Mouse (Mus musculus) neural tube, embryonic 10.5 days (tissue): ENCODE measurements around the gene Rasgrf1.

ENCODE experiments used
- DNase-seq: peaks from one replicate; pipeline ENCODE4 v3.0.0-alpha.2; 2017; ENCODE audit warnings: low spot score; ENCODE audit errors: extremely low spot score

Gene Rasgrf1

DNA sequence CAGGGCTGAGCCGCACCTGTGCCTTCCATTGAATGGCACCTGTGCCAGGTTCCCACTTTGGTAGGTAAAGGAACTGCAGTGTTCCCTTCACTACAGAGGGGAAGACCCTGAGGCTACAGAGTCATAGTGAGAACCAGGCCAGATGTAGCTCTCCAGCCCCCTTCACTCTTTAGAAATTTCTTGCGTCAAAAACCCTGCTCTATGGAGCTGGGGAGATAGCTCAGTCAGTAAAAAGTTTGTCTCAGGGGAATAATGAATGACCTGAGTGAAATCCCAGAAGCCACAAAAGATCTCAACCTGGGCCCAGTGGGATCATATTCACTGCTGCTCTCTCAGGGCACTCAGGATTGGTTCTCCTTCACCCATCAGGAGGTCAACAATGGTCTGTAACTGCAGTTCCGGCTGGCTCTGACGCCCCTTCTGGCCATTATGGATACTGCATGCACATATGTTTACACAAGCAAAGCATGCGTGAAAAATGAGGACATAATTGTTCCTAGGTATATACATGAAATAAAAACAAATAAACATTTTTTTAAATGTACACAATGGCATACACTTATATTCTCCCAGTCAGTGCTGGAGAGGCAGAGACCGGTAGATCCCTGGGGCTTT, 59.2 kb downstream of the Rasgrf1 start:
- DNase-seq: no peak

DNA sequence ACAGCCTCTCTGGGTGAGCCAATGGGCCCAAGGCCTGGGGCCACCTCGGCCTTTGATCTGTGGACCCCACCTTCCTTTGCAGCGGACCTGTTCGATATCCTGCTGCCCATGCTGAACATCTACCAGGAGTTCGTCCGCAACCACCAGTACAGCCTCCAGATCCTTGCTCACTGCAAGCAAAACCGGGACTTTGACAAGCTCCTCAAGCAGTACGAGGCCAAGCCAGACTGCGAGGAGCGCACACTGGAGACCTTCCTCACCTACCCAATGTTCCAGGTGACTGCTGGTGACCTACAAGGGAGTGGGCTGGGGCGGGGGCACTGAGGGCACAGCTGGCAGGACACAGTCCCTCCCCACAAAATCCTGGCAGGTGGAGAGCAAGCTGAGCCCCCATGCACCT, 60.6 kb downstream of the Rasgrf1 start:
- DNase-seq: no peak

DNA sequence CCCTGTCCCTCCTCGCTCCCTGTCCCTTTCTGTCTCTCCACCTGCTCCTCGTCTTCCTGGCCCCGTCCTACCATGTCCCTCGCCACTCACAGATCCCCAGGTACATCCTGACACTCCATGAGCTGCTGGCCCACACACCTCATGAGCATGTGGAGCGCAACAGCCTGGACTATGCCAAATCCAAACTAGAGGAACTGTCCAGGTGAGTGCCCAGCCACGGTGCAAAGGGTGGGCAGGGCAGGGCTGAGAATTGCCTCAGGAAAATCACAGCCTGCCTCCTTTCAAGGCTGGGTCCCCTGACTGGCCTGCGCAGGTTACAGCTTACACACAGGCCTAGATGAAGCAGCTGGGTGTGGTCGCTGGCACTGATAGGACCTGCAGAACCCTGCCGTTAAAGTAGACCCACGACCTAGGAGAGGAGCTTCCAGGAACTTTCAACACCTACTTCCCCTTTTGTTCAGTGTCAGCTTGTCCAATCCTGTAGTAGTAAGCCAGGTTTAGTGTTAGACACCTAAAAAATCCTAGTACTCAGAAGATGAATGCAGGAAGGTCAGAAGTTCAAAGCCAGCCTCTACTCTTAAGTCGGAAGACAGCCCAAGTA, 61.3 kb downstream of the Rasgrf1 start:
- DNase-seq: no peak

DNA sequence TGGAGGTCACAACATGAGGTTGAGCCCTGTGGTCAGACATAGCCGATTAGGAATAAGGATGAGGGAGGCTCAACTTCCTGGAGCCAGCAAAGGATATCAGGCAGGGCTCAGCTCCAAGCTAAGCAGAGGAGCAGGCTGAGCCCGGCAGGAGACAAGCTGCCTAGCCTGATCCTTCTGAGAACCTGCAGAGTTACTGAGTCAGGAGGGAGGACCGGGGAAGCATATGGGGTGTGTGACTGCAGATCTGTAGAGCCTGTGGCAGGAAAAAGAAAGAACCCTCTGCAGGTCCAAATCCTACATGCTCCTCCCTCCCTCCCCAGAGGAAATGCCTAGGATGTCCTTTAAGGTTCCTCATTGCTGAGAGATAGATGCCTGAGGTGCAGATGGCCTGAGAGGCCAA, 62.6 kb downstream of the Rasgrf1 start:
- no peak for DNase-seq

DNA sequence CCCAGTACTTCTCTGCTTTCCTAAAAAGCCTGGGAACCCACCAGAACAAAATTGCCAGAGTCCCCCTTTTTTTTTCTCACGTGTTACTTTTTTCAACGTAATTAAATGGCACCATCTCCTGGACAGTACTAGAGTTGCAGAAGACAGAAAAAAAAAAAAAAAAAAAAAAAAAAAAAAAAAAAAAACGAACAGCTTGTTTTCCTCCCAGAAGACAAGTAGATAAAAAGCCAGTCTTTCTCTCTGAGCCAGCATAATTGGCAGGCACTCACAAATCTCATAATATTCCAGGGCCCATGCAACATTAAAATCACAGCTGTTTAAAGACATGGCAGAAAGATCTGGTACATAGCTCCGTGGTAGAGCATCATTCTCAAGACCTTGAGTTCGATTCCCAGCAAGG, 64.1 kb downstream of the Rasgrf1 start:
- no peak for DNase-seq

DNA sequence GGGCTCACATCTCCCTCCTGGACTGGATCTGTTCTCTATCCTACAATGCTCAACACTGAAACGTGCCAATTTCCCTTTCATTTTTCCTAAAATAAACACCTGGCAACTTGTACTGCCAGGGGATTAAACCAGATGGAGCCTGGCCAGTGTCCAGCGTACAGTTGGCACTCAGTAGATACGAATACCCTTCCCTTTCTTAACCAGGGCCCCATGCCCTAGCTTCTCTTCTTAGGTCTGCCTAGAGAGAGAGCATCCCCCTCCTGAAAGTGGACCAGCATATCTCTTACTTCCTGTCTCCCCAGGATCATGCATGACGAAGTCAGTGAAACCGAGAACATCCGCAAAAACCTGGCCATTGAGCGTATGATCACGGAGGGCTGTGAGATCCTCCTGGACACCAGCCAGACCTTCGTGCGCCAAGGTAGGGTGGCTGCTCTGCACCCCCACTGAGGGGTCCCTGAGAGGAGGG, 64.8 kb downstream of the Rasgrf1 start:
- no peak for DNase-seq

DNA sequence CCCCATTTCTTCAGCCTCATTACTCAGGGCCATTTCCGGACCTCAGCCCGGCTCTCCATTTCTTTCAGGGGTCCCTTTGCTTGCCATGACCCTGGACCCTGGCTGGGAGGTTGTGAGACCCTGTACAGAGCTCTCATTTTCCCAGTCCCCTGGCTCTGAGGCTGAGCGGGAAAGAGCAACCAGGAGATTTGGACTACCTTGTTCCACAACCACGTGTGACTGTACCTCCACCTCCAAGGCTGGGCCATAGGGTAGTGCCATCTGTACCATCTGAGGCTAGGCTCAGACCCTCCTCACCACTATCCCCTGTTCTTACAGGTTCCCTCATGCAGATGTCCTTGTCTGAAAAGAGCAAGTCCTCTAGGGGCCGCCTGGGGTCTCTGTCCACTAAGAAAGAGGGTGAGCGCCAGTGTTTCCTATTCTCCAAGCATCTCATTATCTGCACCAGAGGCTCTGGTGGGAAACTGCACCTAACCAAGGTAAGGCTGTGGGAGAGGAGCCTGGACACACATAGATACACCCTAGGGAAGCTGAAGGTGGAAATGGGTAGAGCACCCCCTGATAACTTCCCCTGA, 66.7 kb downstream of the Rasgrf1 start:
- DNase-seq: no peak

DNA sequence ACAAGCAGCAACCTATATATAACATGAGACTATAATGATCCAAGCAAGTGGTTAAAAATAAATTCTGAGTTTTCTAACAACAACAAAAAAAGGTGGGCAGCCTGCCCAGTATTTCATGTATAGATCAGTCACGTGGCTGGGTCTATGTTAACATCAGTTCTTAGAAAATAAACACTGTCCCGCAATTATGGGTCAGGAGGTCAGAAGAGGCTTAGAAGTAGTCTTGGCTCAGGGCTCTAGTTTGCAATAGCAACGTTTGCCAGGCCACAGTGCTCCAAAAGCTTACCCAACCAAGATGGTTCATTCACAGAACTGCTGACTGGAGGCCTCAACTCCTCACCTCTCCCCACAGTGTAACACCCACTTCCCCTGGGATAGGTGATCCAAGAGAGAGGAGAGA, 69.5 kb downstream of the Rasgrf1 start:
- DNase-seq: no peak

DNA sequence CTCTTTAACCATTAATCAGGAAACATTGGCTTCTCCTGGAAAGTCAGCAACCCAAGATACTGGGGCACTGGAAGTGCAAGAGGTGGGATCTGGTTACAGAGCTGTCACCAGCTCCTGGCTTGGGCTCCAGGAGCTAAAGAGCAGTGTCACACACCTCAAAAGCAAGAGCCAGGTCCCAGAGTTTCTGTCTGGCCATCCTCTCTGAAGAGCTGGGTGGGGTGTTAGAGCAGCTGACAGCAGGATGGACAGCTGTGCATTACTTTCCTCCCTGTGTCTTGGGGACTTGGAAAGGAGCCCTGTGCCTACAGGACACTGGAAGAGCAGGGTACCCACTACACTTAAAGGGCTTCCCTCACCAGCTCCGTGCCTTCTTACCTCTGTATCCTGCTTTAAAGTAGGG, 72.5 kb downstream of the Rasgrf1 start:
- DNase-seq: no peak

DNA sequence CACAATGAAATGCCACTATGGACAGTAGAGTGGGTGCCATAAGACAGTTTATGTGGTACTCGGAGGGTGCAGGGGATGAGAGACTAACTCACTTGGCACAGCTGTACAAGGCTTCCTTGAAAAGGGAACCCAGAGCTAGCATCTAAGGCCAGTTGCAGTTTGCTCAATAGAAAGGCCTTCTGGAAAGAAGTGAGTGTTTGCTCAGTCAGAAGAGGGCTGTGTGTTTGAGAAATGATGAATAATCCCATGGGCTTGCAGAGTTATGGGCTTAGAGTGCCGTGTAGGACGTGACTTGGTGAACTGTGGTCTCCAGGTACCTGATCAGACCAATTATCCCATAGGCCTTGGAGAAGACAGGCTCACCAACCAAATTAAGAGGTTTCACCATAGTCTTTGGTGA, 78.3 kb downstream of the Rasgrf1 start:
- DNase-seq: no peak

DNA sequence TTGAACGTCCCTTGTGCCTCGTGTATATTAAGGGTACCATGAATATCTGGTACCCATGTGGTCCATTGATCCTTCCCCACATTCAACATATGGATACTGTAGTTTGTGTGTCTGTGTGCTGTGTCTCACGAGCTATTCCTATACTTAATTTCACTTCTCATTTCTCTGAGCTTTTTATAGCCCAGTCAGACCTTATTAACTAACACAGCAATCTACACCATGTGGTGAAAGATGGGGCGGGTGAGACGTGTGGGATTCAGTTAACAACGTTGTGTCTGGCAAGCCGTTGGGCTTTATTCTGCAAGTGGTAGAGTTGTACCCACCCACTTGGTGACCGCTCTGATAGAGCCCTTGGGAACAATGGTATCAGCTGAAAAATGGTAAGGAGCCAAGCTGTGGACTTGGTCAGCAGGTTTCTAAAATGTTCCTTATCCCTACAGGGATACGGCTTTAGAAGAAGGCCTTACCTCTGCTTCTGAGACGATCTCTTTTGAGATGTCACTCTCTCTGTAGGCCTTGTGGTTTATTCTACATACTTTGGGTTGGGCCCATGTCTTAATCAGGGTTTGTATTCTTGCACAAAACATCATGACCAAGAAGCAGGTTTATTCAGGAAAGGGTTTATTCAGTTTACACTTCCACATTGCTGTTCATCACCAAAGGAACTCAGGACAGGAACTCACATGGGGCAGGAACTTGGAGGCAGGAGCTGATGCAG, 79.3 kb downstream of the Rasgrf1 start:
- no peak for DNase-seq

DNA sequence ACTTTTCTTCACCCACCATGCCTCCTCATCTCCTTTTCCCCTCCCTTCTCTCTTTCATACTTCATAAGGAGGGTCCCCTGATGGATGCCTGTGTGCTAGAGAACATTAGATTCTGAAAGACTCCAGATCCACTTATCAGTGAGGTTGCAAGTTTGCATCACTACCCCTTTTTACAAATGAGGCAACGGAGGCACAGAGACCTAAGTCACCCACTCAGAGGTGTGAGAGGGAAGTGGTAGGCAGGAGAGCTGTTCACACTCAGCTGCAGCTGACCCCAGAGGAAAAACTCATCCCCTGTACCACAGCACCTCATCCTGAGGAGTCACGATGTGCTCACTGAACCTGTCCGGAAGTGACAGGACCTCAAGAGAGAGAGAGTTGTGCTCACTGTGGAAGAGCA, 96.7 kb downstream of the Rasgrf1 start:
- no peak for DNase-seq

DNA sequence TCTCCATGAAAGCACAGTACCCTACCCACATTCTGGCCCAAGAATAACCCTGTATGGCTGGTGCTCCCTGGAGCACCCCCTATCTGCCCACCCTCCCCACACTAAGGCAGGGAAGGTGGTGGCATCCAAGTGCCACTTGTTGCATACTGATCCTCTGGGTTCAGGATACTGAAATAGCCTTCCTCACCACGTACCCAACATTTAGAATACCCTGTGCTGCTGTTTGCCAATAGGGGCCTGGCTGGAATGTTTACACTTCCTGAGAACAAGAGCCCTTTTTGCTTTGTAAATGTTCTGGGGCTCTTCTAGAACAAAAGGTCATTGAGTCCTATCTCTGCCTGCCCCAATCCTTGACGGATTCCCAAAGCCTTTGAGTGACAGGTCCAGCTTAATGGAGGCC, 97.4 kb downstream of the Rasgrf1 start:
- no peak for DNase-seq

DNA sequence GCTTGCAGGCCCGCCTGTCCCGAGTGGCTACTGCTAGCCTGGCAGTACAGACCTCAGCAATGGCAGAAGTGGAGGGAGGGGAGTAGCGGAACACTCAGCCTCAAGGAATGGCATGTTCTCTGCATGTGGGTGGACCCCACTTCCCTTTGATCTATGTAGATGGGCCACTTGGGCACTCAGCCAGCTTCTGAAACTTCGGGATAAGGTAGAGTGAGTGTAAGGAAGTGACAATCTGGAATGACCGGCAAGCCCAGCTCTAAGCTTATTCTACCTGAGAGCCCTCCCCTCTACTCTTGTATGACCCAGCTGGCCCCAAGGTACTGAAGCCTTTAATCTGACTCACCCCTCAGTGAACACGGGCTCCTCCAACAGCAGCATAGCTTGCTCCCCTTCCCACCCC, 98.4 kb downstream of the Rasgrf1 start:
- no peak for DNase-seq

DNA sequence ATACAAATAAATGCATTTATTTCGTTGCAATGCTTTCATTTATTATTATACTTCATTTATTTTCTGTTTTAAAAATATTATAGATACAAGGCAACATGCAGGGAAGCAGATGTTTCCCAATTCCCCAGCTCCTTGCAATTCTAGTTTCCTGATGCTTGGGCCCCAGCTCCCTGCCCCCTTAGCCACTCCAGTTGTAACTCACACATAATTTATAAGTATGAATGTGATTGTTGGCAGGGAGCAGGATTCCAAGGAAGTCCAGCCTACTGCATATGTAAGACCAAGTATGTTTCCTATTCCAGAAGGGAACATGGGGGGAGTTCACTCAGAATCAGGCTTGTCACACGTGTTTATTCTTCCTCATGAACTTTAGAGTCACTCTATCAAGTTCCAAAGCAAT, 102.1 kb downstream of the Rasgrf1 start:
- DNase-seq: no peak

DNA sequence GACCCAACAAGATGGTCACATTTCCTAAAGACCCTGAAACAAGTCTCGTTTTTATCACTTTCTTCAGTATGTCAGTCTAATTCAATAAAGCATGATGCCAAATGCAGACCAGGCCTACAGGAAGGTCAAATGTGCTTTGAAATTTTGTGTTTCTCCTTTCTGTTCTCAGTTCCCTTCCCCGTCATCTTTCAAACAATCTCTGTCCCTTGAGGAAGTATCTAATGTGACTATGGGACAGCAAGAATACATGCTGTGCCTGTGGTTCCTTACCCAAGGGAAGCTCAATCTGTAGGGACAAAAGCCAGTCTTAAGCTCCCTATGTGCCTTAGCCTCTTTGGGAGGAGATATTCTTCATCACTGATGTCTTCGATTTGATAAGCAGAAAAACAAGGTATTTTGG, 104.9 kb downstream of the Rasgrf1 start:
- DNase-seq: no peak

DNA sequence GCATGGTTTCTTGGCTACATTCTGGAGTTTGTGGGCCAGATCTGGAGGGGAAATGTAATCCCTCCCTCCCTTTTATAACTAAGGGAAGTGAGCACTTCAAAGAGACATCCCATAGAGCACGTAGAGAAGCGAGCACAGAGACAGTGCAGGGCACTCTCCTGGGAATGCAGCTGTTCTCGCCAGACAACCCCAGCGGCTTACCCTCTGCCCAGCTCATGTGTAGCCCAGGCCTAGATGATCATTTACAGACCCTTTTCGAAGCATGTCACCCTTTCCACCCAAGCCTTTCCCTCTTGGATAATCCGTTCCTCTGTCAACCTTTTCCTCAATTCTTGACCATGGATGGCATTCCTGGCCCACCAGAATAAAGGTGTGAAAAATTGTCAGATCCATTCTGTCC, 106.5 kb downstream of the Rasgrf1 start:
- no peak for DNase-seq

DNA sequence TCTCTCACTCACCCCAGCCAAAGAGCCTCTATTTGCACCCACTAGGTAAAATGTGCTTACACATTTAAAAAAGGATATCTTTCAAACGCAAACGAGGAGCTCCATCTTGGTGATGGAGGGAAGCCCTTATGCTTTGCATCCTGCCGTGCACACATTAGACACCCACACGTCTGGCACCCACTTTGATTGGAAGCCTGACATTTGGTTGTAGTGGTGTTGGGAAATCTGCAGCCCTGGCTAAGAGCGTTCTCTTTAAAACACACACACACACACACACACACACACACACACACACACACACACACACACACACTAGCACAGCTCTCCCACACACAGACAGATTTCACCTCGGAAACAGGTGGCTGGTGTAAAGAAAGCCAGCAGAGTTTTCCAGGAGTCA, 111.2 kb downstream of the Rasgrf1 start:
- DNase-seq: no peak

DNA sequence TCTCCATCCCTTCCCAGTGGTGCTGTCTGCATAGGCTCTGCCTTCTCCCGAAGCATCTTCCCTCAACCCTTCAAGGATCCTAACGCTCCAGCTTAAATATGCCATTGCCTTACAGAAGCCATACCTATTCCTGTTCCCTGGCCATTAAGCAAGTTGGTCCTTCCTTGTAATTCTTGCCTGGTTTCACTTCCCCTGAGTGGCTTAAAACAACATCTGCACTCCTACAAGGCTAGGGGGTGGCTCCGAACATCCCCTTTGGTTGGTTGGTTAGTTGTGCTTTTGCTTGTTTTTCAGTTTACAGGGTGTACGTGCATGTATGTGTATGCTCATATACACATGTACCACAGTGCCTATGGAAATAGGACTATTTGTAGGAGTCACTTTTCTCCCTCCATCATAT, 111.7 kb downstream of the Rasgrf1 start:
- DNase-seq: no peak

DNA sequence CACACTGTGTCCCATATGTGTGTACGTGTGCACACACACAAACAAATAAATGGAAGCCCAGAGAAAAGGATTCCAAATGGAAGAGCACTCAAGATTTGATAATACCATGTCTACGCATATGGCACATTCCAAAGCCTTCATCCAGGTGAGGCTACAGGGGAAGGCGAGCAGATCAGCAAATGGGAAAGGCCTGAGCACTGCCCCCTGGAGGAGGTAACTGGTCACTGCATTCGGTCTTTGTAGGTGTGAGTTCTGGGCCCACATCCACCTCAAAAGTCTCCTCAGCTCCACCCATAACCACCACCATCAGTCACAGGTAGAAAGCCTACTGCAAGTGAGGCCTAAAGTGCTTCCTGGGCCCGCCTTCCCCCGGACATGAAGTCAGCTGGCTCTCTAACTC, 118.0 kb downstream of the Rasgrf1 start:
- no peak for DNase-seq

DNA sequence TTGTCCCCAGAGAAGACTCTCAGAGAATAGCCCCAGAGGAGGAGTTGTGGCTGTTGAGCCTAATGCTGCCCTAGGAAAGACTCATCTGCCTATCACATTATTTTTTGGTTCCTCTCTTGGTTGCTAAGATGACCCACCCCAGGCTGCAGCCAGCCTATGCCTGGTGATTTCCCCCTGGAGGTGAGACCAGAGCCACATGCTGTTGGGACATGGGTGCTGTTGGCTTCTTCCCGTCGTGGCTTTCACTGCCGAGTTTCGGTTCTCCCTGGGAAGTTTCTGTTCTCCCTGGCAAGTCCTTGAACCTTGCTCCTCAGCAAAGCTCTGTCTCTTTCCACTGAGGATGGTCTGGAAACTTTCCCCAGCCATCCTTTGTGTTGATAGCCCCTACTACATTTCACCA, 124.2 kb downstream of the Rasgrf1 start:
- DNase-seq: no peak

DNA sequence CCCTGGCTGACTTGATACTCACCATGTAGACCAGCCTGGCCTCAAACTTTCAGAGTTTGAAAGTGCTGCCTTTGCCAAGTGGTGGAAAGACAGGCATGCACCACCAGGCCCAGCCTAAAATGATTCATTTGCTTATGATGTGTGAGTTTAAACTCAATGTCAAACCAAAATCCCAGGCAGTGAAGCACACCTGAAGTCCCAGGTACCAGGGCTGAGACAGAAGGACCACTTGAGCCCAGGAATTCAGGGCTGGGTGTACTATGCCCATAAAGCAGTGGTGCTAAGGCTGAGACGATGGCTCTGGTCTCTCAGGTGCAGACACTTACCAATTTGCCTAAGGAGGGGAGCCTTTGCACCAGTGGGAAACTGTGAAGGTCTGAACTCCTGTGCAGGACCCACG, 125.5 kb downstream of the Rasgrf1 start:
- no peak for DNase-seq

DNA sequence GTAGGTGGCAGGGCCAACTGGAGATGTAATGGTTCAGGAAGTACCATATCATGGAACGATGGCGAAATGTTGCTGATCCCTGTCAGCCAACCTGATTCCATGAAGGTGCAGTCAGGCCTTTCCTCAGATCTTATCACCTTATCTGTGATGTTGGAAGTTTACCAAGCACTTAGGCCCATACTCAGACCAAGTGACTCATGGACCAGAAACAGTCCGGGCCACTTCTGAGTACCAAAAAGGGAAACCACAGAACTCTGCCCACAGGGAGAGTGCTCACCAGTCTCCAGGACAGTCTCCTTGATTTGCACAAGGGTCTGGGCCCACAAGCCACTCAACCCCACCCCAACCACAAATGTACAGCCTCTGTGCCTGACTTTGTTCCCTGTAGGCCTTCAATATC, 126.1 kb downstream of the Rasgrf1 start:
- DNase-seq: no peak
